Mouse (Mus musculus) C2C12 (cell line): ENCODE results near the gene Hrasls. TPM values are rescaled to one million over a fixed set of nuclear protein-coding genes. Genes with fewer than 3 reads are reported as not detected.

Experiments
- H3K27me3 ChIP-seq: one replicate; pipeline ENCODE4 v1.6.1; 2011; ENCODE audit not compliant: control insufficient read depth, insufficient read depth, insufficient read length
- H3K36me3 ChIP-seq: one replicate; pipeline ENCODE4 v1.6.1; 2011; ENCODE audit not compliant: control insufficient read depth, insufficient read depth
- H3K4me3 ChIP-seq: one replicate; pipeline ENCODE4 v1.5.1; 2011; ENCODE audit warnings: mild to moderate bottlenecking, control low read depth; ENCODE audit not compliant: poor library complexity, insufficient read depth, severe bottlenecking
- H3K79me2 ChIP-seq: one replicate; pipeline ENCODE4 v1.6.1; 2011; ENCODE audit not compliant: control insufficient read depth, insufficient read depth
- H3K79me3 ChIP-seq: one replicate; pipeline ENCODE4 v1.6.1; 2011; ENCODE audit warnings: low read depth, control low read depth
- H3ac ChIP-seq: one replicate; pipeline ENCODE3; 2011; ENCODE audit warnings: low read depth; ENCODE audit not compliant: control insufficient read depth, insufficient read length
- CEBPB ChIP-seq: IDR thresholded peaks from one replicate; pipeline ENCODE4 v1.6.1; 2011; ENCODE audit warnings: low read depth, mild to moderate bottlenecking, control low read depth, moderate library complexity
- CTCF ChIP-seq: IDR thresholded peaks from one replicate; pipeline ENCODE4 v1.5.1; 2011; ENCODE audit not compliant: control insufficient read depth, insufficient read depth, insufficient read length
- FOSL1 ChIP-seq: IDR thresholded peaks from one replicate; pipeline ENCODE4 v1.8.0; 2011; ENCODE audit warnings: mild to moderate bottlenecking, low read length; ENCODE audit not compliant: poor library complexity, insufficient read depth, severe bottlenecking
- MAX ChIP-seq: IDR thresholded peaks from one replicate; pipeline ENCODE4 v1.6.1; 2011; ENCODE audit warnings: mild to moderate bottlenecking, control low read depth
- MYOD1 ChIP-seq: IDR thresholded peaks from one replicate; pipeline ENCODE4 v1.6.1; 2011; ENCODE audit warnings: low read depth; ENCODE audit not compliant: control insufficient read depth, insufficient read length
- MYOG ChIP-seq: IDR thresholded peaks from one replicate; pipeline ENCODE4 v1.6.1; 2011; ENCODE audit not compliant: control insufficient read depth, insufficient read length; ENCODE audit errors: extremely low read depth
- USF1 ChIP-seq: IDR thresholded peaks from one replicate; pipeline ENCODE4 v1.6.1; 2011; ENCODE audit warnings: low read depth, mild to moderate bottlenecking, control low read depth, moderate library complexity
- polyA plus RNA-seq: library from polyadenylated mRNA; unstranded; fragments of >200 nt; fragmentation: generic; extraction: Trizol; gene quantifications from one replicate; pipeline ENCODE4 v1.2.1, GENCODE M21; 2012; ENCODE audit warnings: missing spikeins

Gene Hrasls
- polyA plus RNA-seq, 1 experiment = 1.1 TPM

- Histone ChIP-seq H3K79me2 (no peaks in the 10 kb centered on the region), H3K4me3 (no peak overlapping the region), H3K79me3 (no peaks in the 10 kb centered on the region), H3ac (no peak overlapping the region), H3K27me3 (no peaks in the 10 kb centered on the region), H3K36me3 (no peaks in the 10 kb centered on the region)
- no peak for TF ChIP-seq CTCF
- TF ChIP-seq MYOD1 = no peak
- TF ChIP-seq FOSL1 = no peak
- TF ChIP-seq MAX = no peak
- no peak for TF ChIP-seq CEBPB
- TF ChIP-seq MYOG = no peak
- TF ChIP-seq USF1 = no peak
Measured at GRCm38 (mm10) chr16:29192911-29193310, 16.6 kb upstream of the Hrasls start.

GRCm38 (mm10) chr16:29193981-29194380 is 15.5 kb upstream of the Hrasls start:
- no peaks in the 10 kb centered on the region for H3K79me3 ChIP-seq
- H3ac ChIP-seq = no peak overlapping the region
- no peak for TF ChIP-seq CTCF
- TF ChIP-seq MYOG = no peak
- no peak overlapping the region for H3K4me3 ChIP-seq
- no peaks in the 10 kb centered on the region for H3K79me2 ChIP-seq
- no peaks in the 10 kb centered on the region for H3K36me3 ChIP-seq
- H3K27me3 ChIP-seq = no peaks in the 10 kb centered on the region

- Histone ChIP-seq H3K27me3 (no peaks in the 10 kb centered on the region), H3K79me2 (no peaks in the 10 kb centered on the region), H3K36me3 (no peaks in the 10 kb centered on the region), H3K4me3 (no peak overlapping the region), H3K79me3 (no peaks in the 10 kb centered on the region), H3ac (no peak overlapping the region)
- TF ChIP-seq MYOG (no peak), MAX (no peak), MYOD1 (no peak), CTCF (no peak), USF1 (no peak), FOSL1 (no peak), CEBPB (no peak)
Measured at GRCm38 (mm10) chr16:29195156-29195555, 14.3 kb upstream of the Hrasls start.

GRCm38 (mm10) chr16:29198461-29198860 is 11.0 kb upstream of the Hrasls start:
- Histone ChIP-seq H3K4me3 (no peak overlapping the region), H3K79me2 (no peaks in the 10 kb centered on the region), H3ac (no peak overlapping the region), H3K36me3 (no peaks in the 10 kb centered on the region), H3K79me3 (no peaks in the 10 kb centered on the region), H3K27me3 (no peaks in the 10 kb centered on the region)
- no peak for TF ChIP-seq CTCF
- TF ChIP-seq MAX = no peak
- no peak for TF ChIP-seq CEBPB
- TF ChIP-seq MYOD1 = no peak
- TF ChIP-seq USF1 = no peak
- TF ChIP-seq MYOG = no peak
- TF ChIP-seq FOSL1 = no peak

GRCm38 (mm10) chr16:29201146-29201545 is 8.3 kb upstream of the Hrasls start:
- no peaks in the 10 kb centered on the region for H3K27me3 ChIP-seq
- no peaks in the 10 kb centered on the region for H3K79me2 ChIP-seq
- H3K79me3 ChIP-seq = no peaks in the 10 kb centered on the region
- no peak overlapping the region for H3ac ChIP-seq
- TF ChIP-seq MYOD1 = no peak
- TF ChIP-seq CEBPB = no peak
- no peak for TF ChIP-seq FOSL1
- no peak for TF ChIP-seq CTCF
- no peak for TF ChIP-seq MAX
- no peak for TF ChIP-seq MYOG
- no peak for TF ChIP-seq USF1
- no peak overlapping the region for H3K4me3 ChIP-seq
- H3K36me3 ChIP-seq = no peaks in the 10 kb centered on the region

GRCm38 (mm10) chr16:29204875-29205274 is 4.6 kb upstream of the Hrasls start:
- TF ChIP-seq USF1 = no peak
- no peak for TF ChIP-seq MYOD1
- TF ChIP-seq CEBPB = no peak
- no peak for TF ChIP-seq MYOG
- no peak for TF ChIP-seq FOSL1
- no peak for TF ChIP-seq MAX
- TF ChIP-seq CTCF = no peak
- Histone ChIP-seq H3ac (no peak overlapping the region), H3K79me3 (no peaks in the 10 kb centered on the region), H3K79me2 (no peaks in the 10 kb centered on the region), H3K4me3 (no peak overlapping the region), H3K36me3 (no peaks in the 10 kb centered on the region), H3K27me3 (no peaks in the 10 kb centered on the region)
